Mouse (Mus musculus): ENCODE measurements around the gene Trf. TPM values are rescaled to one million over a fixed set of nuclear protein-coding genes. Genes with fewer than 3 reads are reported as not detected.

The Trf gene
- polyA plus RNA-seq, 1 experiment from 2014 or later = 41.2 TPM

GRCm38 (mm10) chr9:103207846-103208245 lies 22.4 kb downstream of the Trf start:
- Histone ChIP-seq H3K4me2 (ENCODE audit: low read length) (peak overlapping the region; percentile 50), H3K4me1 (ENCODE audit: control insufficient read depth, insufficient read depth, low read depth, low read length) (no peaks in the 10 kb centered on the region), H3K27me3 (replicated peaks; ENCODE audit: control insufficient read depth, insufficient read depth, low read length) (no peaks in the 10 kb centered on the region), H3K36me3 (ENCODE audit: control insufficient read depth, insufficient read depth, low read length) (no peaks in the 10 kb centered on the region), H3K4me3 (ENCODE audit: low read length) (peak overlapping the region; percentile 8; the same call in 1 of the 2 replicates), H3K9ac (ENCODE audit: low read depth, low read length) (no peak overlapping the region), H3K27ac (ENCODE audit: low read depth, low read length) (no peak overlapping the region), H3K9me3 (ENCODE audit: control insufficient read depth, low read length) (no peaks in the 10 kb centered on the region)
- WGBS = 9% methylated on average over 16 of the region's 16 CpGs
- peak; percentile 90 for ATAC-seq

GRCm38 (mm10) chr9:103205786-103206185 lies 24.5 kb downstream of the Trf start:
- Histone ChIP-seq H3K4me3 (ENCODE audit: low read length) (no peak overlapping the region), H3K36me3 (ENCODE audit: control insufficient read depth, insufficient read depth, low read length) (no peaks in the 10 kb centered on the region), H3K9me3 (ENCODE audit: control insufficient read depth, low read length) (no peaks in the 10 kb centered on the region), H3K27ac (ENCODE audit: low read depth, low read length) (no peak overlapping the region), H3K27me3 (replicated peaks; ENCODE audit: control insufficient read depth, insufficient read depth, low read length) (no peaks in the 10 kb centered on the region), H3K4me2 (ENCODE audit: low read length) (no peak overlapping the region), H3K4me1 (ENCODE audit: control insufficient read depth, insufficient read depth, low read depth, low read length) (peaks cover 2% of the 10 kb centered on the region; the same call in 1 of the 2 replicates), H3K9ac (ENCODE audit: low read depth, low read length) (no peak overlapping the region)
- WGBS = 91% methylated on average over 5 of the region's 5 CpGs
- no peak for ATAC-seq

GRCm38 (mm10) chr9:103201561-103202260 lies 28.5 kb downstream of the Trf start, which contains the start of gene Srprb:
Gene Srprb (minus strand): TSS chr9:103202137.
- peak within 1 kb of the TSS; percentile 66 for H3K4me3 ChIP-seq (ENCODE audit: low read length)
- peak within 1 kb of the TSS; percentile 68 for H3K4me2 ChIP-seq (ENCODE audit: low read length)
- H3K9me3 ChIP-seq (ENCODE audit: control insufficient read depth, low read length) = no peaks in the 10 kb centered on the region
- no peaks in the 10 kb centered on the region for H3K27me3 ChIP-seq (replicated peaks; ENCODE audit: control insufficient read depth, insufficient read depth, low read length)
- 1% methylated on average over 45 of the region's 45 CpGs for WGBS
- H3K9ac ChIP-seq (ENCODE audit: low read depth, low read length) = peak within 1 kb of the TSS; percentile 82
- H3K4me1 ChIP-seq (ENCODE audit: control insufficient read depth, insufficient read depth, low read depth, low read length) = peaks cover 2% of the 10 kb centered on the region; the same call in 1 of the 2 replicates
- ATAC-seq = peak; percentile 99
- H3K27ac ChIP-seq (ENCODE audit: low read depth, low read length) = peak within 1 kb of the TSS; percentile 82
- peaks cover 10% of the 10 kb centered on the region for H3K36me3 ChIP-seq (ENCODE audit: control insufficient read depth, insufficient read depth, low read length)

GRCm38 (mm10) chr9:103188416-103188815 lies 41.8 kb downstream of the Trf start:
- WGBS = 72% methylated on average over 4 of the region's 4 CpGs
- Histone ChIP-seq H3K36me3 (ENCODE audit: control insufficient read depth, insufficient read depth, low read length) (peaks cover 15% of the 10 kb centered on the region), H3K9me3 (ENCODE audit: control insufficient read depth, low read length) (no peaks in the 10 kb centered on the region), H3K9ac (ENCODE audit: low read depth, low read length) (no peak overlapping the region), H3K4me2 (ENCODE audit: low read length) (no peak overlapping the region), H3K27ac (ENCODE audit: low read depth, low read length) (no peak overlapping the region), H3K4me3 (ENCODE audit: low read length) (no peak overlapping the region), H3K4me1 (ENCODE audit: control insufficient read depth, insufficient read depth, low read depth, low read length) (no peaks in the 10 kb centered on the region; the same call in 1 of the 2 replicates), H3K27me3 (replicated peaks; ENCODE audit: control insufficient read depth, insufficient read depth, low read length) (no peaks in the 10 kb centered on the region)
- ATAC-seq = no peak

- Histone ChIP-seq H3K9ac (ENCODE audit: low read depth, low read length) (no peak overlapping the region), H3K36me3 (ENCODE audit: control insufficient read depth, insufficient read depth, low read length) (peaks cover 17% of the 10 kb centered on the region), H3K27me3 (replicated peaks; ENCODE audit: control insufficient read depth, insufficient read depth, low read length) (no peaks in the 10 kb centered on the region), H3K4me3 (ENCODE audit: low read length) (no peak overlapping the region), H3K4me1 (ENCODE audit: control insufficient read depth, insufficient read depth, low read depth, low read length) (no peaks in the 10 kb centered on the region; the same call in 1 of the 2 replicates), H3K9me3 (ENCODE audit: control insufficient read depth, low read length) (no peaks in the 10 kb centered on the region), H3K27ac (ENCODE audit: low read depth, low read length) (no peak overlapping the region), H3K4me2 (ENCODE audit: low read length) (no peak overlapping the region)
- WGBS = 62% methylated on average over 9 of the region's 9 CpGs
- 0 out of 2 replicates have a peak, but pooled peaks have one; percentile 29 for ATAC-seq
These were observed 43.5 kb downstream of the Trf start for GRCm38 (mm10) chr9:103186747-103187146.

- ATAC-seq = no peak
- H3K27me3 ChIP-seq (replicated peaks; ENCODE audit: control insufficient read depth, insufficient read depth, low read length) = no peaks in the 10 kb centered on the region
- no peaks in the 10 kb centered on the region for H3K9me3 ChIP-seq (ENCODE audit: control insufficient read depth, low read length)
- 80% methylated on average over 8 of the region's 8 CpGs for WGBS
- peaks cover 17% of the 10 kb centered on the region for H3K36me3 ChIP-seq (ENCODE audit: control insufficient read depth, insufficient read depth, low read length)
- no peak overlapping the region for H3K4me3 ChIP-seq (ENCODE audit: low read length)
- H3K4me1 ChIP-seq (ENCODE audit: control insufficient read depth, insufficient read depth, low read depth, low read length) = peaks cover 3% of the 10 kb centered on the region
- no peak overlapping the region for H3K4me2 ChIP-seq (ENCODE audit: low read length)
- no peak overlapping the region for H3K9ac ChIP-seq (ENCODE audit: low read depth, low read length)
- peak overlapping the region; percentile 24; the same call in 1 of the 2 replicates for H3K27ac ChIP-seq (ENCODE audit: low read depth, low read length)
These were observed 44.3 kb downstream of the Trf start for GRCm38 (mm10) chr9:103185946-103186345.

- H3K9me3 ChIP-seq (ENCODE audit: control insufficient read depth, low read length) = no peaks in the 10 kb centered on the region
- no peak for ATAC-seq
- H3K27me3 ChIP-seq (replicated peaks; ENCODE audit: control insufficient read depth, insufficient read depth, low read length) = no peaks in the 10 kb centered on the region
These were observed 45.4 kb downstream of the Trf start for GRCm38 (mm10) chr9:103184855-103185254.

GRCm38 (mm10) chr9:103181886-103182285 lies 48.4 kb downstream of the Trf start:
- 0 out of 2 replicates have a peak, but pooled peaks have one; percentile 22 for ATAC-seq
- H3K27me3 ChIP-seq (replicated peaks; ENCODE audit: control insufficient read depth, insufficient read depth, low read length) = no peaks in the 10 kb centered on the region
- WGBS = 84% methylated on average over 8 of the region's 8 CpGs

More at GRCm38 (mm10) chr9:103184855-103185254, 45.4 kb downstream of the Trf start:
- peaks cover 14% of the 10 kb centered on the region for H3K4me1 ChIP-seq (ENCODE audit: control insufficient read depth, insufficient read depth, low read depth, low read length)
- no peak overlapping the region for H3K4me2 ChIP-seq (ENCODE audit: low read length)
- no peak overlapping the region for H3K9ac ChIP-seq (ENCODE audit: low read depth, low read length)
- peaks cover 14% of the 10 kb centered on the region for H3K36me3 ChIP-seq (ENCODE audit: control insufficient read depth, insufficient read depth, low read length)
- no peak overlapping the region for H3K4me3 ChIP-seq (ENCODE audit: low read length)
- no peak overlapping the region for H3K27ac ChIP-seq (ENCODE audit: low read depth, low read length)
- WGBS = 65% methylated on average over 4 of the region's 4 CpGs

GRCm38 (mm10) chr9:103180807-103181565 lies 49.3 kb downstream of the Trf start:
- peak; percentile 80 for ATAC-seq
- peak overlapping the region; percentile 2; the same call in 1 of the 2 replicates for H3K9ac ChIP-seq (ENCODE audit: low read depth, low read length)
- 6% methylated on average over 20 of the region's 20 CpGs for WGBS
- H3K4me2 ChIP-seq (ENCODE audit: low read length) = peak overlapping the region; percentile 55
- H3K9me3 ChIP-seq (ENCODE audit: control insufficient read depth, low read length) = no peaks in the 10 kb centered on the region
- H3K4me3 ChIP-seq (ENCODE audit: low read length) = peak overlapping the region; percentile 30
- H3K36me3 ChIP-seq (ENCODE audit: control insufficient read depth, insufficient read depth, low read length) = peaks cover 9% of the 10 kb centered on the region; the same call in 1 of the 2 replicates
- peaks cover 16% of the 10 kb centered on the region for H3K4me1 ChIP-seq (ENCODE audit: control insufficient read depth, insufficient read depth, low read depth, low read length)
- H3K27ac ChIP-seq (ENCODE audit: low read depth, low read length) = peak overlapping the region; percentile 55
- no peaks in the 10 kb centered on the region for H3K27me3 ChIP-seq (replicated peaks; ENCODE audit: control insufficient read depth, insufficient read depth, low read length)

More at GRCm38 (mm10) chr9:103181886-103182285, 48.4 kb downstream of the Trf start:
- Histone ChIP-seq H3K4me3 (ENCODE audit: low read length) (no peak overlapping the region), H3K9ac (ENCODE audit: low read depth, low read length) (no peak overlapping the region), H3K4me2 (ENCODE audit: low read length) (no peak overlapping the region), H3K4me1 (ENCODE audit: control insufficient read depth, insufficient read depth, low read depth, low read length) (peaks cover 16% of the 10 kb centered on the region), H3K27ac (ENCODE audit: low read depth, low read length) (0 out of 2 replicates have a peak overlapping the region, but pooled peaks have one; percentile 15), H3K9me3 (ENCODE audit: control insufficient read depth, low read length) (no peaks in the 10 kb centered on the region), H3K36me3 (ENCODE audit: control insufficient read depth, insufficient read depth, low read length) (peaks cover 9% of the 10 kb centered on the region; the same call in 1 of the 2 replicates)
